Mouse (Mus musculus): ENCODE results near the gene Edem3.
"Not testable (repeated sequence)": the region's sequence is repeated elsewhere in the genome, so short reads cannot be mapped to it uniquely, and the experiment has no call there.

The Edem3 gene

DNA sequence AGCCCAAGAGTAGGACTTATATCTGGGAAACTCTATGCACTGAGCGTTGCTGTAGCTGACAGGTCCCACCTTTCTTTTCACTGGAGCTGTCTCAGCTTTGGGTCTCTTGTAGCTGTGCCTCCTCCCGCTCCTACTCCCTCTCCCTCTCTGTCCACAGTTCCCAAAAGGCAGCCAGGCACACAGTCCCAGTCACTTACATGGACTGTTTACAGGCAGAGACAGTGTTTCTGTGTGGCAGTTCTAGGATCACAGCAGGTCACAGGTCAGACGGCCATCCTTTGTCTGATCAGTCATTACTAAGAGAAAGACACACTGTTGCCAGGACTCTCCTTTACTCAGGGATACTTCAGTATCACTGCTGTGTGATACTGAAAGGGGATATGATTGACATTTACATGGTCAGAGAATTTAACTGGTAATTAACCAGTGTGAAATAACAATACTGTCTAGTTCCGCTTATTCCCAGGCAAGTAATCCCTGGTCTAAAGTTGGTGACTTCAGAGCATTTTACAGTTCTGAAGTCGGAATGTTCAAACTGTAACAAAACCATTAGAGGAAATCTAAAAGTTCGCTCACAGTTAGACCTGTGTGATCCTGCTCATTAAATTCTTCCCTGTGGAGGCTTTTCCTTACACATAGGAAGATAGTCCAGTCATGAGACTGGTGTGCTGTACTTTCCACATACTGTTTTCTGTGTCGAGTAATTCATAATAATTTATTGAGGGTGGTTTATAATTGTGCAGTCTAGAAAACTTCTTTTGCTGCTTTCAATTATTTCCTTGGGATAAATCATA is 55.7 kb downstream of the Edem3 start:
- no peak for DNase-seq (ENCODE audit: low spot score in 2 of 2)

DNA sequence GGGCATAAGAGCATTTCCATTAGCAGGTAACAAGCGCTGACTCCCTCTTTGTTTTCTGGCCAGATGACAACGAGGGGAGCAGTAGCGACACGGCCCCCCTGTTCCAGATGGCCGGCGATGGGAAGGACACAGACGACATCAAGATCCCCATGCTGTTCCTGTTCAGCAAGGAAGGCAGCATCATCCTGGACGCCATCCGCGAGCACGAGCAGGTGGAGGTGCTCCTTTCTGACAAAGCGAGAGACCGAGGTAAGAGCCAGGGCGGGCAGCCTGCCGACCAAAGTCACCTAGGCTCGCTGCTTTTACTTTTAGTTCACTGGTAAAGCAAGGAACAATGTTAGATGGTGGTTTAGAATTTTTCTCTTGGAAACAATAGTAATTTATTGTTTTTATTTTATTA is 56.3 kb downstream of the Edem3 start:
- no peak for DNase-seq (ENCODE audit: low spot score in 2 of 2)

- no peak for DNase-seq (ENCODE audit: low spot score in 2 of 2)
Observed at GRCm38 (mm10) chr1:151812004-151812712, 57.0 kb downstream of the Edem3 start.

- no peak for DNase-seq (ENCODE audit: low spot score in 2 of 2)
Observed at GRCm38 (mm10) chr1:151816051-151816450, 60.9 kb downstream of the Edem3 start.

DNA sequence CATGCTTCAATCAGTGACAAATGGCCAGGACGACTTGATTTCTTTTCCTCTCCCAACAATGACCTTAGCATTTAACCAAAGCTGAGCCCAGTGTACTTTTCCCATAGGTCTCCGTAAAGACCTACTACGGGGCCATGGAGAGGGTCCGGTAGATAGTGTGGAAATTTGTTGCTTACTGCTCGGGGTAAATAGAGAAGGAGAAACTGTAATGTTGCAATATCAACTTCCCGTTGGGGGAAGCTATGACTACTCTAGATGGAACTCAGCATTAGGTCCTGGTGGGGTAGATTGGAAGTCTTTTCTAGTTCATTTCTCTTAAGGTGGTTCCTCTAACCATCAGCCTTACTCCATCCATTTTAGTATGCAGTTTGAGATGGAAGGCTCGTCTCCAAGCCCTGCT is 64.0 kb downstream of the Edem3 start:
- DNase-seq (ENCODE audit: low spot score in 2 of 2), result no peak

DNA sequence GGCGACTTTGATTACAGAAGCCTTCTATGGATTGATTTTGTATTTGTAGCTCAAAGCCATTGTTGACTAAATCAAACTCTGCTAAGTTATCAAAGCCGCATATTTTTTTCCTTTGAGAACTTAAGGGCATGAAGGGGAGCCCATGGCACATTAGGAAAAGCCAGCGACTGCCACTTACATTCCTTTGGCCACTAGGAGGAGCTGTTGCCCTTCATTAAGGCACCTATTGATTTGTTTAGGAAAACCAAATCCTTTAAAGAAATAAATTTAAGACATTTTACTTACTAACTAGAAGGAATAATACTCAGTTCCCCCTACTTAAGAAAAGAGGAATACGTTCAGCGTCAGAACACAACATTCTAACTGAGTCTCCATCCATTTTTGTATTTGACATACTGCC is 65.3 kb downstream of the Edem3 start:
- DNase-seq (ENCODE audit: low spot score in 2 of 2), result peak; percentile 21 to 66

- DNase-seq (ENCODE audit: low spot score in 2 of 2), result peak in 1 of 2 experiments; percentile 12
Observed at GRCm38 (mm10) chr1:151825065-151825464, 69.9 kb downstream of the Edem3 start.

DNA sequence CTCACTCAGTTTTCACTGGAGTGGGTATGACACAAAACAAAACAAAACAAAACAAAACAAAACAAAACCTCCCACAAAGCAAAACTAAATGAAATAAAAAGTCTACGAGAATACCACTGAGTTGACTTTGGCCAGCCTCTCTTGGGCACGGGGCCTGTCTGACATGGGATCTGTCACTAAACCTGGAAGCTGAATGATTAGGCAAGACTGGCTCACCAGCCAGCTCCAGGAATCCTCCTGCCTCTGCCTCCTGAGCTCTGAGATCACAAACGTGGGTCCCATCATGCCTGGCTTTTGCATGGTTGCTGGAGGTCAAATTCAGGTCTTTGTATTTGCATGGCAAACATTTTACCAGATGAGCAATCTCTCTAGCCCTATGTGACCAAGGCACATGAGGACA is 76.6 kb downstream of the Edem3 start:
- no peak for DNase-seq (ENCODE audit: low spot score in 2 of 2)

GRCm38 (mm10) chr1:151835261-151835660 is 80.1 kb downstream of the Edem3 start:
- no peak for DNase-seq (ENCODE audit: low spot score in 2 of 2)

DNA sequence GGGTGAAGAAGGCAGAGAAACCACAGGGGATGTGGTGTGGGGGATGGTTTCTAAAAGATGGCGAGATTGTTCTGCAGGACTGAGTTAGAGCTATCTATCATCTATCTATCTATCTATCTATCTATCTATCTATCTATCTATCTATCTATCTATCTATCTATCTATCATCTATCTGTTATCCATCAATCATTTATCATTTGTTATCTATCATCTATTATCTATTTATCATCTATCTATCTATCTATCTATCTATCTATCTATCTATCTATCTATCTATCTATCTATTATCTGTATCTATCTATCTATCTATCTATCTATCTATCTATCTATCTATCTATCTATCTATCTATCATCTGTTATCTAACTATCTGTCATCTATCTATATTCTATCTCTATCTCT is 85.2 kb downstream of the Edem3 start:
- DNase-seq (ENCODE audit: low spot score in 2 of 2), result not testable (repeated sequence)

DNA sequence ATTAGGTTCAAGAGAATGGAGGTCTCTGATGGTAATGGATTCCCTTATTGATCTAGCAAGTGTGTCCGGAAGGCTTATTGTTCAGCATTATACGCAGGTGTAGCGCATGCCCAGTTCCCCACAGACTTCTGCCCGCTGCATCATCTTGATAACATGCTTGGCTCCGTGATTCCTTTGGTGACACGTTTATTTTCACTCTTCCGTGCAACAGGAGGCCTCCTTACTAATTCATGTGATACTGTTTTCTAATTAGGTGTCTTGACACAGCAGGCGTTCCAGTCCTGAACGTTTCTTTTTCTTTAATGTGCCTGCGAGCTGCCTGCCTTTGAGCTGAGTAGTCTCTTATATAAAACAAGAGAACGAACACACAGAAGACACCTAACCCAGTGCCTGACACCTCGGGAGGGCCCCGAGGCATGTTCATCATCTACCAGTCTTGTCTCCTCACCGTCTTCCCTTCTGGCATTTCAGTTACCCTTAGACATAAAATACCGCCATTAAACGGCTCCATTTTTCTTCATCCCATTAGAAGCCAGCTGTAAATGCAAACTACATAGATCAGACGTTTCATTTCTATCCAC is 90.2 kb downstream of the Edem3 start:
- DNase-seq (ENCODE audit: low spot score in 2 of 2), result no peak

GRCm38 (mm10) chr1:151845926-151846782 is 91.0 kb downstream of the Edem3 start:
- no peak for DNase-seq (ENCODE audit: low spot score in 2 of 2)

DNA sequence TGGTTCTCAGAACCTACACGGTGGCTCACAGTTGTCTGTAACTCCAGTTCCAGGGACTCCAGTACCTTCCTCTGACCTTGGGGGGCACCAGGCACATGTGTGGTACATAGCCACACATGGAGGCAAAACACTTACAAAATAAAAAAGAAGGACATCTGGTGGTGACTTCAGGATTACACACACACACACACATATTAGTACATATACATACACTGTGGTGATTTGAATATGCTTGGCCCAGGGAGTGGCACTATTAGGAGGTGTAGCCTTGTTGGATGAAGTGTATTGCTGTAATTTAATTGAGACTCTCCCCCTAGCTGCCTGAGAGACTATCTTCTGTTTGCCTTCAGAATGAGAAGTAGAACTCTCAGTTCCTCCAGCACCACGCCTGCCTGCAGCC is 93.1 kb downstream of the Edem3 start:
- DNase-seq (ENCODE audit: low spot score in 2 of 2), result no peak

DNA sequence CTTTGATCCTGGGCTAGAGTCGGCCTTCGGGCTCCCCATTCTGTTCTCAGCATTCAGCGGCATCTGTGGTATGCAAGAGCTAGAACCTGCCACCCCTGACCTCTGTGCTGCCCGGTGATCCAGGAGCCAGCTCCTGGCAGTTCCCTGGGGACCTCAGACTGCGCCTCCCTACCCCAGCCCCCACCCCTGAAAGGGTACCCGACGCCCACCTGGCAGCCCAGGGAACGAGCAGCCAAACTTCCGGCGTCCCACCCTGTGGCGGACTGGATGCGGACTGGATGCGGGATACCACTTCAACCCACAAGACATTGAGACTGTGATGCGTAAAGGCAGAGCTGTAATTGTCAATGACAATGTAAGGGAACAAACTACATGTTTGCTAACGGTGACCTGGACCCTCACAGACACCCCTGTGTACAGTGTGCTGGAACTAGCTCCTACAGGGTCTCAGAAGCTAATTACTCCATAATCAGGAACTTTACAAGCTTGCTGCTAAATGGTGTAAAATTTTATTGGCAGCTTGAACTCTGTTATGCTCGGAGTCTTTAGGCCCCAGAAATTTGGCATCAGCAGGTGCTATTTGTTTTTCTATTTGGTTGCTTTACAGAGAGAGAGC is 94.9 kb downstream of the Edem3 start:
- no peak for DNase-seq (ENCODE audit: low spot score in 2 of 2)

- no peak for DNase-seq (ENCODE audit: low spot score in 2 of 2)
Observed at GRCm38 (mm10) chr1:151851051-151851848, 96.1 kb downstream of the Edem3 start.

GRCm38 (mm10) chr1:151851976-151852375 is 96.8 kb downstream of the Edem3 start:
- no peak for DNase-seq (ENCODE audit: low spot score in 2 of 2)

- DNase-seq (ENCODE audit: low spot score in 2 of 2), result no peak
Observed at GRCm38 (mm10) chr1:151855561-151855960, 100.4 kb downstream of the Edem3 start.

- no peak for DNase-seq (ENCODE audit: low spot score in 2 of 2)
Observed at GRCm38 (mm10) chr1:151858474-151858873, 103.3 kb downstream of the Edem3 start.

DNA sequence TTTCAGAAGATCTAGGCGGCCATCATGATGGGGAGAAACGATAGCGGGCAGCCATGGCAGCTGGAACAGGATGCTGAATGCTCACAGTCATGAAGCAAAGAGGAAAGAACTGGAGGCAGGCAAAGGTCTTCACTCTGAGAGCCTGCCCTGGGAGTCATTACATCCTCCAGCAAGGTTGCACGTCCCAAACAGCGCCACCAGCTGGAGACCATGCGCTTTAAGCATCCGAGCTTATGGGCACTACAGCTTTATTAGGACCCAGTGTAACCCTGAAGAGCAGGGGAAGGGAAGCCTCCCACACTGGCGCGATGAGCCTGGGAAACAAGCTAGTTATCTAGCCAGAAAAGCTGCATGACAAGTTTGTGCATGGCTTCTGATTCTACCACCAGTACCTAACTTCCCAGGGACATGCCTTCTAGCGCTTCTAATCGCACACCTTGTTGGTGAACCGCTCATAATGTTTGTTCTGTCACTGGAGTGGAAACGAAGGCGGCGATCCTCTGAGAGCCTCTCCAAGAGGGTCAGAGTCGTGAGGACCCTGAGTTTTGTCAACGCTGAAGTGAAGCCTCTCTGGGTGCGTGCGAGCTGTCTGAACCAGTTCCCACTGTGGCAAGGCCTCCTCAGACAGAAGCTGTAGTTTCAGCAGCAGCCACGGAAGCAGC is 106.3 kb downstream of the Edem3 start:
- DNase-seq (ENCODE audit: low spot score in 2 of 2), result no peak

DNA sequence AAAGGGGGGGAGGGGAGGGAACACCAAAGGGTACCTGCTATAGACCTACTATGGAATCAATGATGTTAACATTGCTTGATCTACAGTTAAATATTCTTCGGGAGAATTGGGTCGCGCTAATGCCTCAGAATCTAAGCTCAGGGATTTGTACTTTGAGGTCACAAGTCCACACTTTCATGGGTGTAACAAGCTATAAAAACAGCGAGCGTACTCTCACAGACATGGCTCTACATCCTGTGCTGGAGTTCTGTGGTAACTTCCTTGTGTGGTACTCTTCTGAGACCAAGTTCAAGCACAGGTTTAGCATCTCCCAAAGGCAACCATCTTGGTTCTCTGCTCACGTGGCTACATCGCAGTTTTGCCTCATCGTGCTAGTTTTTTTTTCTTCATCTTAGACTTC is 106.9 kb downstream of the Edem3 start:
- no peak for DNase-seq (ENCODE audit: low spot score in 2 of 2)
